Mouse (Mus musculus) heart, embryonic 10.5 days (tissue): ENCODE results near the gene Kcnab1. TPM values are rescaled to one million over a fixed set of nuclear protein-coding genes. Genes with fewer than 3 reads are reported as not detected.

Experiments used
- DNase-seq: peaks from one replicate; pipeline ENCODE4 v3.0.0-alpha.2; 2017; ENCODE audit warnings: low spot score
- H3K27ac ChIP-seq: fragments of 300-500 bp; sonication (generic); 2 replicates; pipeline ENCODE4 v1.5.1; 2016; ENCODE audit warnings: mild to moderate bottlenecking
- H3K27me3 ChIP-seq: fragments of 300-500 bp; sonication (generic); 2 replicates; pipeline ENCODE4 v1.6.1; 2016; ENCODE audit warnings: mild to moderate bottlenecking; ENCODE audit not compliant: poor library complexity, insufficient read depth, severe bottlenecking
- H3K36me3 ChIP-seq: fragments of 300-500 bp; sonication (generic); 2 replicates; pipeline ENCODE4 v1.6.1; 2016; ENCODE audit warnings: mild to moderate bottlenecking, moderate library complexity
- H3K4me1 ChIP-seq: fragments of 300-500 bp; sonication (generic); 2 replicates; pipeline ENCODE4 v1.6.1; 2016; ENCODE audit warnings: mild to moderate bottlenecking
- H3K4me3 ChIP-seq: fragments of 300-500 bp; sonication (generic); 2 replicates; pipeline ENCODE4 v1.5.1; 2016; ENCODE audit warnings: mild to moderate bottlenecking, moderate library complexity
- H3K9me3 ChIP-seq: fragments of 300-500 bp; sonication (generic); 2 replicates; pipeline ENCODE4 v1.6.1; 2016; ENCODE audit warnings: mild to moderate bottlenecking, moderate library complexity
- WGBS: fragments of 180-500 bp; shearing (Covaris S2); methylation state at CpG from one replicate; pipeline ENCODE4 v1.1.7; 2016; 5-methylcytosine and 5-hydroxymethylcytosine counted together
- polyA plus RNA-seq: library from polyadenylated mRNA; unstranded; fragments of >200 nt; fragmentation: Nextera tagmentation; extraction: Ambion mirVana; gene quantifications from 2 replicates; pipeline ENCODE4 v1.2.1, GENCODE M21; 2016

Kcnab1 gene
- polyA plus RNA-seq, 1 experiment from 2014 or later = 7.0 TPM

- Histone ChIP-seq H3K9me3 (no peaks in the 10 kb centered on the region), H3K27ac (no peak overlapping the region), H3K27me3 (no peaks in the 10 kb centered on the region), H3K4me1 (no peaks in the 10 kb centered on the region), H3K4me3 (no peak overlapping the region), H3K36me3 (no peaks in the 10 kb centered on the region)
- no peak for DNase-seq
- 80% methylated on average over 5 of the region's 5 CpGs for WGBS
Measured at GRCm38 (mm10) chr3:65340173-65340951, 231.2 kb downstream of the Kcnab1 start.

- WGBS = 82% methylated on average over 1 of the region's 1 CpGs
- Histone ChIP-seq H3K4me1 (no peaks in the 10 kb centered on the region), H3K9me3 (no peaks in the 10 kb centered on the region), H3K4me3 (no peak overlapping the region), H3K36me3 (no peaks in the 10 kb centered on the region), H3K27ac (no peak overlapping the region), H3K27me3 (no peaks in the 10 kb centered on the region)
- no peak for DNase-seq
Measured at GRCm38 (mm10) chr3:65346176-65346575, 237.0 kb downstream of the Kcnab1 start.

GRCm38 (mm10) chr3:65352278-65353127 lies 243.3 kb downstream of the Kcnab1 start:
- no peak for DNase-seq
- no peak overlapping the region for H3K27ac ChIP-seq
- no peak overlapping the region for H3K4me3 ChIP-seq
- H3K36me3 ChIP-seq = no peaks in the 10 kb centered on the region
- H3K4me1 ChIP-seq = peaks cover 13% of the 10 kb centered on the region; the same call in 1 of the 2 replicates
- no peaks in the 10 kb centered on the region for H3K9me3 ChIP-seq
- H3K27me3 ChIP-seq = no peaks in the 10 kb centered on the region
- WGBS = 47% methylated on average over 4 of the region's 4 CpGs

- Histone ChIP-seq H3K27ac (no peak overlapping the region), H3K9me3 (no peaks in the 10 kb centered on the region), H3K27me3 (no peaks in the 10 kb centered on the region), H3K4me1 (peaks cover 20% of the 10 kb centered on the region), H3K36me3 (no peaks in the 10 kb centered on the region), H3K4me3 (no peak overlapping the region)
- WGBS = 65% methylated on average over 10 of the region's 10 CpGs
- no peak for DNase-seq
Measured at GRCm38 (mm10) chr3:65353263-65354037, 244.3 kb downstream of the Kcnab1 start.

GRCm38 (mm10) chr3:65355479-65355878 lies 246.3 kb downstream of the Kcnab1 start:
- no peak overlapping the region for H3K27ac ChIP-seq
- 76% methylated on average over 6 of the region's 6 CpGs for WGBS
- peaks cover 35% of the 10 kb centered on the region for H3K4me1 ChIP-seq
- H3K27me3 ChIP-seq = no peaks in the 10 kb centered on the region
- no peak overlapping the region for H3K4me3 ChIP-seq
- H3K36me3 ChIP-seq = no peaks in the 10 kb centered on the region
- DNase-seq = no peak
- no peaks in the 10 kb centered on the region for H3K9me3 ChIP-seq

GRCm38 (mm10) chr3:65358275-65358674 lies 249.1 kb downstream of the Kcnab1 start:
- peaks cover 47% of the 10 kb centered on the region for H3K4me1 ChIP-seq
- no peaks in the 10 kb centered on the region for H3K27me3 ChIP-seq
- no peak for DNase-seq
- H3K36me3 ChIP-seq = no peaks in the 10 kb centered on the region
- no peaks in the 10 kb centered on the region for H3K9me3 ChIP-seq
- no peak overlapping the region for H3K4me3 ChIP-seq
- peak overlapping the region; percentile 70 for H3K27ac ChIP-seq
- 53% methylated on average over 2 of the region's 2 CpGs for WGBS

- DNase-seq = no peak
- Histone ChIP-seq H3K36me3 (no peaks in the 10 kb centered on the region), H3K27me3 (no peaks in the 10 kb centered on the region), H3K27ac (peak overlapping the region; percentile 70; the same call in 1 of the 2 replicates), H3K9me3 (no peaks in the 10 kb centered on the region), H3K4me1 (peaks cover 42% of the 10 kb centered on the region), H3K4me3 (no peak overlapping the region)
- 76% methylated on average over 2 of the region's 2 CpGs for WGBS
Measured at GRCm38 (mm10) chr3:65358841-65359240, 249.7 kb downstream of the Kcnab1 start.

GRCm38 (mm10) chr3:65360163-65360969 lies 251.2 kb downstream of the Kcnab1 start:
- DNase-seq = no peak
- Histone ChIP-seq H3K36me3 (no peaks in the 10 kb centered on the region), H3K4me1 (peaks cover 39% of the 10 kb centered on the region), H3K27ac (peak overlapping the region; percentile 70), H3K4me3 (peak overlapping the region; percentile 29; the same call in 1 of the 2 replicates), H3K9me3 (no peaks in the 10 kb centered on the region), H3K27me3 (no peaks in the 10 kb centered on the region)
- 19% methylated on average over 8 of the region's 8 CpGs for WGBS

- H3K27me3 ChIP-seq = no peaks in the 10 kb centered on the region
- peaks cover 33% of the 10 kb centered on the region for H3K4me1 ChIP-seq
Measured at GRCm38 (mm10) chr3:65363438-65363837, 254.3 kb downstream of the Kcnab1 start.

GRCm38 (mm10) chr3:65365184-65365583 lies 256.0 kb downstream of the Kcnab1 start:
- H3K9me3 ChIP-seq = no peaks in the 10 kb centered on the region
- H3K36me3 ChIP-seq = peaks cover 6% of the 10 kb centered on the region; the same call in 1 of the 2 replicates
- peaks cover 20% of the 10 kb centered on the region for H3K4me1 ChIP-seq
- peak overlapping the region; percentile 52; the same call in 1 of the 2 replicates for H3K27ac ChIP-seq
- WGBS = 66% methylated on average over 6 of the region's 6 CpGs
- no peaks in the 10 kb centered on the region for H3K27me3 ChIP-seq
- no peak overlapping the region for H3K4me3 ChIP-seq
- no peak for DNase-seq

More at GRCm38 (mm10) chr3:65363438-65363837, 254.3 kb downstream of the Kcnab1 start:
- Histone ChIP-seq H3K36me3 (0 out of 2 replicates have a peak, but pooled peaks cover 2% of the 10 kb centered on the region), H3K9me3 (no peaks in the 10 kb centered on the region), H3K27ac (no peak overlapping the region), H3K4me3 (no peak overlapping the region)
- DNase-seq = no peak
- 93% methylated on average over 1 of the region's 1 CpGs for WGBS

GRCm38 (mm10) chr3:65365921-65366710 lies 256.9 kb downstream of the Kcnab1 start:
- peaks cover 12% of the 10 kb centered on the region; the same call in 1 of the 2 replicates for H3K36me3 ChIP-seq
- H3K27ac ChIP-seq = no peak overlapping the region
- no peak overlapping the region for H3K4me3 ChIP-seq
- WGBS = 86% methylated on average over 10 of the region's 10 CpGs
- H3K9me3 ChIP-seq = no peaks in the 10 kb centered on the region
- DNase-seq = no peak
- H3K4me1 ChIP-seq = peaks cover 12% of the 10 kb centered on the region
- H3K27me3 ChIP-seq = no peaks in the 10 kb centered on the region
